Mouse (Mus musculus): ENCODE data around the gene 4930579G24Rik. TPM values are rescaled to one million over a fixed set of nuclear protein-coding genes. Genes with fewer than 3 reads are reported as not detected.

Gene 4930579G24Rik
- polyA plus RNA-seq, 1 experiment from 2014 or later, result 19.6 TPM

DNA sequence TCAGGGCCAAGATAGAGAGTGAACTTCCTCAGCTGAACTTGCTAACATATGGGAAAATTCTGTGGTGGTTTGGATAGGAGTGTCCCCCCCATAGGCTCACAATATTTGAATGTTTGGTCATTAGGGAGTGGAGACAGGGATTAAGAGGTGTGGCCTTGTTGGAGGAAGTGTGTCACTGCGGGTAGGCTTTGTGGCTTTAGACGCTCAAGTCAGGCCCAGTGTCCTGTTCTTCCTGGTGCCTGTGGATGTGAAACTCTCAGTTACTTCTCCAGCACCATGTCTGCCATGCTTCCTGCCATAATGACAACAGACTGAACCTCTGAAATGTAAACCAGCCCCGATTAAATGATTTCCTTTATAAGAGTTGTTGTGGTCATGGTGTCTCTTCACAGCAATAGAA, 47.5 kb downstream of the 4930579G24Rik start:
- H3K27me3 ChIP-seq, result peaks cover under 1% of the 10 kb centered on the region
- TF ChIP-seq CTCF (IDR thresholded peaks at IDR 0.05), result no peak
- ATAC-seq (no peak), DNase-seq (ENCODE audit: low read depth, low spot score) (no peak)
- in situ Hi-C loops (cut with MboI; ENCODE audit: low pct_unique_long_range_greater_than_20kb), result no loop called here
- POLR2A ChIA-PET, result interaction anchor here (0.7 kb wide), 1 partner anchor 137 kb away, joined by 5 read pairs; no protein-coding TSS in a partner anchor
- CTCF ChIA-PET, result interaction anchor here (1.8 to 7.9 kb wide), 3 partner anchors 18 to 138 kb away, joined by 4 to 114 read pairs (median 31); no protein-coding TSS in a partner anchor

Other genes with a start within 250 kb of the 4930579G24Rik start
- 16.9 TPM for gene Fnip2, start 61.3 kb upstream of the 4930579G24Rik start, polyA plus RNA-seq (2021)
- gene Ppid, start 37.7 kb upstream of the 4930579G24Rik start, polyA plus RNA-seq (2021), result 138 TPM
- gene Etfdh, start 421 bp downstream of the 4930579G24Rik start, polyA plus RNA-seq (2021), result 147 TPM
- gene Rxfp1, start 108.8 kb downstream of the 4930579G24Rik start, polyA plus RNA-seq (2021), result 0.01 TPM
- 5.1 TPM for gene Tmem144, start 223.7 kb downstream of the 4930579G24Rik start, polyA plus RNA-seq (2021)